Mouse (Mus musculus) adrenal gland, postnatal 14 days (tissue): ENCODE data around the gene Nrp1. TPM values are rescaled to one million over a fixed set of nuclear protein-coding genes. Genes with fewer than 3 reads are reported as not detected.

ENCODE experiments used
- DNase-seq: peaks from one replicate; pipeline ENCODE4 v3.0.0; 2021; ENCODE audit warnings: mixed read lengths
- total RNA-seq: library from RNA; stranded (reverse); gene quantifications from 2 replicates; pipeline ENCODE4 v1.2.3, GENCODE M21; 2021

The Nrp1 gene
- total RNA-seq, 1 experiment from 2014 or later = 123 TPM

DNA sequence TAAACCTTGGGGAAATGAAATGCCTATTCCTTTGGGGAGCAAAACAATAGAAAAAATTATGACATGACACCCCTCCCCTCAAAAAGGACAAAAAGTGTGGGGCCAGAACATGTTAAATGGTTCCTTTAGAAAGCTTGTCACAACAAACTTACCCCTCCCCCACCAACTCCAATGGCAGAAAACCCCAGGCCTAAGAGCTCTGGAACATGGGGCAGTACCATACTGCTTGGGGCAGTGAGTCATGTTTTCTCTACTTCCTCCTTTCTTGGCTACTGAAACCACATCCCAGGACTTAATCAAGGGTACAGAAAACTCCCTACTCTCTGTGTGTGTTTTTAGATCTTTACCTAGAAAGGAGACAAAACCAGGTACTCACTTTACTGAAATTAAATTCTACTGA, 147.5 kb downstream of the Nrp1 start:
- DNase-seq = no peak

- no peak for DNase-seq
Measured at GRCm38 (mm10) chr8:128508723-128509122, 150.3 kb downstream of the Nrp1 start.

DNA sequence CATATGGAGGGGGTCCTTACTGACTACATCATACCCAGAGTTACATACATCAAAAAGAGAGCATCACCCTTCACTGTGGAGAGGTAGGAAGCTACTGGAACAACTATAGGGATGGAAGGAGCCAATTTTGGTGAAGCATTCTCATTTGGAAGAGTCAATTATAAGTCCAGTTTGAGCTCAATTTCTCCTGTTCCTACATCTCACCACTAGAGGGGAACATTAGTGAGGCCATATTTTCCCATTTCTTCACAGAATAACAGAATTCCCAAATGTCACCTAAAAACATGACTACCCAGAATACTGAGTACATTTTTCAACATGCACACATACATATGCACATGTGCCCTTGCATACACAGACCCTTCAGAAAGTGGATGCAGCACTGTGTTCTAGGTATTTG, 152.6 kb downstream of the Nrp1 start:
- DNase-seq = no peak

GRCm38 (mm10) chr8:128511732-128512131, 153.3 kb downstream of the Nrp1 start:
- DNase-seq = no peak

DNA sequence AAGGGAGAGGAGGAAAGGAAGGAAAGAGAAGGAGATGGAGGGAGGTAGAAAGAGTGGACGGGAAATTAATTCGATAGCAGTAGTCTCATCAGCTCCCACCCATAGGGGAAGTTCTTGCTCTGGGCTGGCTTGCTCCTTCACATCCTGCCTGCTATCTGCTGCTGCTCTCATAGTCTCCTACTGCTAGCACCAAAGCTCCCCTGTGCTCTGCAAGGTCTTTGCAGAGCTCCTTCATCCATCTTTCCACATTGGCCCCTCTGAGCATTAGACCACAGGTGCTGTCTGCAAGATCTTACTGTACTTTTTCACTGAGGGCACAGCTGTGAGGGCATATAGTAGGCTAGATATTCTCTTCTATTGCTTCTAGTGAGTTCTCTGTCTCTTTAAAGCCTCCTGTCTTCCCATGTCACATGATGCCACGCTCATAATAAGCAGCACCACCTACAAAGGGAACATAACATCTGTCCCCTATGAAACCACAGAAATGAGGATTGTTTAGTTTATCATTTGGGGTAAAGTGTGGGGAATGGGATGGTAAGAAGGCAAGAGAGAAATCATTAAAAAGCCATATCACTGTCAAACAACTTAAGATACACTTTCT, 158.5 kb downstream of the Nrp1 start:
- no peak for DNase-seq

- no peak for DNase-seq
Measured at GRCm38 (mm10) chr8:128517546-128518102, 159.2 kb downstream of the Nrp1 start.

- peak; percentile 42 for DNase-seq
Measured at GRCm38 (mm10) chr8:128519366-128519765, 161.0 kb downstream of the Nrp1 start.

GRCm38 (mm10) chr8:128523825-128524224, 165.4 kb downstream of the Nrp1 start:
- no peak for DNase-seq

DNA sequence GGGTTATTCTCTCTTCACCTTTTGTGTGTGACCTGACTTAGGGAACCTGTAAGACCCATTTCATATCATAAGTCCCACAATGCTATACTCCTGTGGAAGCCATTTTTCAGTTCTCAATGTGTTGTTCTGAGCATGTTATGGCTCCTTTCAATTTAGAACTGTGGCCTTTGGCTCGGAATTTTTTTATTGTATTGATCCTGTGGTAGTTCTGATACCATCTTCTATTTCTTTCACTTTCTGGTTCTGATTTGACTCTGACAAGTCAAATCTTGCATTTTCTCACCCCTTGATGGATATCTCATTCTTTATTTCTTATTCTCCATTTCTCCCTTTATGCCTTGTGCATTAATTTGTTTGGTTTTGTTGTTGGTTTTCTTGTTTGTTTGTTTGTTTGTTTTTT, 167.5 kb downstream of the Nrp1 start:
- DNase-seq = no peak

GRCm38 (mm10) chr8:128528591-128529383, 170.4 kb downstream of the Nrp1 start:
- no peak for DNase-seq

GRCm38 (mm10) chr8:128534442-128534871, 176.1 kb downstream of the Nrp1 start:
- no peak for DNase-seq

DNA sequence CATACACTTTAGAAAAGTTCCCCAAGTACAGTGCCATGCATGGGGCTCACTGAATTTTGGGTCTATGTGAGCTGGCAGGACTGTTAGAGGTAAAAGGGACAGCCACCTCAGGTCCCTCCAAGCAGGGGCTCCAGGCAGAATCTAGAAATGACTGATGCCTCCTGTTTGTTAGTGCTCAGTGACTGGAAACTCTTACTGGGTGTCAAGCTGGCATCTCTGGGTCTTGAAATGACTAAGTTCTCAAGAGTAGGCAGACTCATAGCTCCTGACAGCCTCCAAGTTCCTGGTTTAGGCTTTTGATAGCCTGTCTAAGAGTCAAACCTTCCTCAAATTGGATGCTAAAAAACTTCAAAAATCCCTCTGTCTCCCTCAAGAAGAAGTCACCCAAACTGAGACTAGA, 177.3 kb downstream of the Nrp1 start:
- no peak for DNase-seq

GRCm38 (mm10) chr8:128538378-128538777, 180.0 kb downstream of the Nrp1 start:
- DNase-seq = no peak

DNA sequence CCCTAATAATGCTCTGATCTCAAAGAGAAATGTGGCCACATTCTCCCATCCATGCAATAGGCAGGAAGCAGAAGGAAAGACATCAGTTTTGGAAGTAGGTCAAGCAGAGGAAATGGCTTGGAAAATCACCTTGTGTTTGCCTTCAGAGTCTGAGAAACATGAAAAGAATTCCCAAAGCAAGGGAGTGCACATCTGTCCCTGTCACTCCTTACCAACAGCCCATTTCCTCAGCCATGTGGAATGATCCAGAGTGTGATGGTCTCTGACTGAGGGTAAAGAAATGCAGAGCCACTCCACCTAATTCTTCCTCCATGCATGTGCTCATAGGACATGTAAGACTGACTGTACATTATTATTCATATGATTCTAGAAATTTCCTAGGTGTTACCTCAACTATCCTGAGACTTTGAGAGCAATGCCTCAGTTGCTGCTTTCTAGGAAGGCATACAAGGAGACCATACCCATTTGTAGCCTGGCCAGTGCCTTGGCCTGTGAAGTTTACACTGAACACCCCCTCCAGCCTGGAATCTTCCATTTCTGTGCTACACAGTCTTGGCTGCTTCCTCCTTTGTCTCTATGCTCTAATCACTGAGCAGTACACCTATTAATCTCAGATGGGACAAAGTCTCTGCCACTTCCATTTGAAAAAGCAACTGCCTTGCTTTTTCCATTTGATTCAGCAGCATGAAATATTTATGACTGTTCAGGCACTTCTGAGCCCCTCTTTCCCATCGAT, 183.1 kb downstream of the Nrp1 start:
- no peak for DNase-seq

DNA sequence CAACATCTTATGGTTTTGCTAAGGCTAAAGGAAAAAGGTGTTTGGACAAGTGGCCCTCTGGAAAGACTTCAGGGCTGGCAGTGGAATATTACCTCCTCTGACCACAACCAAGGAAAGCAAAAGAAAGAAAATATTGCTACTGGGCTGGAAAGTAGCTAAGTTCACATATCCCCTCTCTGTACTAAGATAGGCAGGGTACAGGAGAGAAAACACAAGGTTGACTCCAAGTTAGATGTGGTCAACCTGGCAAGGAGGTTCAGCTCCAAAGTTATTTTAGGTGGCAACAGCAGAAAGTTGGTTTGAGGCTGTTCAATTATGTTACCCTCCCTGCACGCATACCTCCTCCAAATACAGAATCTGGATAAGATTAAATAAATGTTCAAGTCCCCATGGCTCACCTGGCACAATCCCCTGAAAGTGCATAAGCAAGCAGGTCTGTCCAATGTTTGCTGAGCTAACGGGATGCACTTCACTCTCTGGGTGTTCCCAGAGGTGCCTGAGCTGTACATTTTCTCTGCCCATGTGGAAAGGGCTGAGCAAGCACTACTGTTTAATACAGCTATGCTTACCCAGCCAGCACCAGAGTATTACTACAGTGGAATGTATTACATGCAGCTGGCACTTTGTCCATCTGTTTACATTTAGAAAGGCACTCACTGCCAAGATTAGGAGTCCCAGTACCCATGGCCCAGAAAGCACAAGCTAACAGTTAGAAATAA, 185.9 kb downstream of the Nrp1 start:
- DNase-seq = no peak

DNA sequence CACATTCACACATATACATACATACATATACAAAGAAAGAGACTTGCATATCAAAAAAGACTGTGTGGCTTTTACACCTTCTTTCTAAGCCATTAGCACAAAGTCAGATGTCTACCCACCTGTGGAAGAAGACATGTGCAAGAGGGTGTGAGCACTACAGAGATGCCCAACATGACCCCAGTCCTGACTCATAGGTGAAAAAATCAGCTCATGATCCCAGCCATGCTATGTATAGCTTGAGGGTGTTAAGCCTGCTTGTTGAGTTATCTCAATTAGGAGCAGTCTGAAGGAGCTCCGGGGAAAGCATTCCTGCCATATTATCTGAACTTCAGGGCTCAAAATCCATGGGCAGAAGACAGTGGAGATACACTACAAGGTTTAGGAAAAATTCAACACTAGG, 187.9 kb downstream of the Nrp1 start:
- no peak for DNase-seq

DNA sequence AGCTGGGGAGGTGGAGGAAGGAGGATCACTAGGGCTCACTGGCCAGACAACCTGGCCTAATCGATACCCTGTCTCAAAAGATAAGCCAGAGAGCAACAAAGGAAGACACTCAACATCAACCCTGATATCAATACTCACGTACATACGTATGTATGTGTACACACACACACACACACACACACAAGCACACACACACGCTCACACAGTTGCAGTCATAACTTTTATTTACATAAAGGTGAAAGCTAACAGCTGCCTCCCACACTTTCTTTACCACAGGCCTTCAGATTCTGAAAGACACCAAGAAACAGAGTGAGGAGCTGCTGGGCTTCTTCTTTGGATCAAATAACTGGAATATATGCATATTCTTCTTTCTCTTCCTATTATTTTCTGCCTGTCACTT, 189.0 kb downstream of the Nrp1 start:
- DNase-seq = no peak

- DNase-seq = no peak
Measured at GRCm38 (mm10) chr8:128549738-128550137, 191.3 kb downstream of the Nrp1 start.

DNA sequence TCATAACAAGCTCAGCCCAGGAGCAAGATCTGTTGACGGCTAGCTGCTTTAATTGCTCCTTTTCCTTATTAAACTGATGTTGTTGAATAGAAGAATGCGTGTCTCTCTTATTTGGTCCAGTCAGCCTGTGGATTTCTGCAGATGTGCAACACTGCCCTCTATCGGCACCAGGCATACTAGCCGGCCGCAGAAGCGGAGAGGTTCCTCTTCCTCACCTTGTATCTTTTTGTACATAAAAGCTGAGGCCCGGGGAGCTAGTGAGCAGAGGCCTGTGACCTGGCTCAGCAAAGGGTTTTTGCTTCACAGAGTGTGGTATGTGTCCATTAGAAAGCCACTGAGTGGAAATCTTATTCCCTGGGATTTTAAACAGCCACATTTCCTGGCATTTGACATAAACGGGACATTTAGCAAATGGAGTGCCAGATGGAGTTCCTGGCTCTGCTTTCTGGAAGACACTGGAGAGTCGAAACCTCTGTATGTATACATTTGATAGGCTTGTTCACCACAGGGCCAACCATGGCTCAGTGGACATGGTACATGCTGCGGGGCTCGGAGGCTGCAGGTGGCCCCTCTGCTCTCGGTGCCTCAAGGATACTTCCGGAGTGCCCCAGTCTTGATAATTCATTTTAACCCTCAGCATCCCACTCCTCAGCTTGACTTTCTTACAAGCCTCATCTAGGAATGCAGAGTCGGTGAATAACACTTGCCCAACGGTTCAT, 193.2 kb downstream of the Nrp1 start:
- DNase-seq = peak; percentile 81
